Mouse (Mus musculus) MEL (cell line): ENCODE data around the gene Car12.

Experiments
- CHD1 ChIP-seq: IDR thresholded peaks from 2 replicates; pipeline ENCODE4 v1.6.1; 2012; ENCODE audit warnings: low read depth, mild to moderate bottlenecking, inconsistent platforms, low read length, improper control_type of control experiment
- CHD2 ChIP-seq: IDR thresholded peaks from 2 replicates; pipeline ENCODE4 v1.6.1; 2011; ENCODE audit warnings: low read length, improper control_type of control experiment
- CTCF ChIP-seq, 3 experiments: IDR thresholded peaks in 2 of 3; conservative IDR thresholded peaks in 1 of 3; 2 replicates each; pipeline ENCODE4 v1.5.1; 2011 to 2012; ENCODE audit warnings: low read length in 3 of 3, low read depth in 2 of 3, mild to moderate bottlenecking in 2 of 3, improper control_type of control experiment in 1 of 3, inconsistent platforms in 1 of 3, mixed read lengths in 1 of 3, moderate library complexity in 1 of 3; ENCODE audit not compliant: control insufficient read depth in 1 of 3, insufficient read depth in 1 of 3, poor library complexity in 1 of 3, severe bottlenecking in 1 of 3
- MXI1 ChIP-seq: IDR thresholded peaks from 2 replicates; pipeline ENCODE4 v1.6.1; 2011; ENCODE audit warnings: mild to moderate bottlenecking, low read depth, low read length, improper control_type of control experiment
- POLR2AphosphoS2 ChIP-seq: IDR thresholded peaks from 2 replicates; pipeline ENCODE4 v1.6.1; 2011; ENCODE audit warnings: low read length, improper control_type of control experiment
- USF1 ChIP-seq: IDR thresholded peaks from 2 replicates; pipeline ENCODE4 v1.6.1; 2014; ENCODE audit warnings: low read depth, mild to moderate bottlenecking, inconsistent platforms, low read length, improper control_type of control experiment, moderate library complexity

DNA sequence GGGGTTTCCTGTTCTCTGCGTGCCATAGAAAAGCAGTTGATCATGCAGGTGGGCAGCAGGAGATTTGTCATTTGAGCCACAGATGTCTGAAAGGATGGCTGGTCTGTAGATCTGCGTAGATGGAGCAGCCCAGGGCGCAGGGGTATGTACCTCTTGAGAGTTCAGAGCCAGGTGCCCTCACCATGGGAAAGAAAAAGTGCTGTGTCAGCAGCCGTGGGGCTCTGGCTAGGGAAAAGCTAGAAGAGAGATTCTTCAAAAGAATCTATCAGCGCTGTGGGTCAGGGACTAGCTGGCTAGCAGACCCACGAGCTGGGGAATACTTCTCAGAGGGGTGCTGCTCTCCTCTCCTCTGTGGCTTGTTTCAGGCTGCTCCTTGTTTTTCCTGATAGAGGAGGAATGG lies 27.8 kb upstream of the Car12 start:
- no peak for TF ChIP-seq CTCF (IDR thresholded peaks at IDR 0.05 in 2 of 3, conservative IDR thresholded peaks at IDR 0.05 in 1 of 3; ENCODE audit: control insufficient read depth in 1 of 3, insufficient read depth in 1 of 3, low read depth in 2 of 3, low read length in 3 of 3, poor library complexity in 1 of 3, severe bottlenecking in 1 of 3)
- no peak for TF ChIP-seq MXI1
- TF ChIP-seq CHD1, result no peak
- TF ChIP-seq CHD2, result no peak
- no peak for TF ChIP-seq POLR2AphosphoS2
- no peak for TF ChIP-seq USF1
